Mouse (Mus musculus): ENCODE data around the gene Dlg3.

Dlg3 gene

DNA sequence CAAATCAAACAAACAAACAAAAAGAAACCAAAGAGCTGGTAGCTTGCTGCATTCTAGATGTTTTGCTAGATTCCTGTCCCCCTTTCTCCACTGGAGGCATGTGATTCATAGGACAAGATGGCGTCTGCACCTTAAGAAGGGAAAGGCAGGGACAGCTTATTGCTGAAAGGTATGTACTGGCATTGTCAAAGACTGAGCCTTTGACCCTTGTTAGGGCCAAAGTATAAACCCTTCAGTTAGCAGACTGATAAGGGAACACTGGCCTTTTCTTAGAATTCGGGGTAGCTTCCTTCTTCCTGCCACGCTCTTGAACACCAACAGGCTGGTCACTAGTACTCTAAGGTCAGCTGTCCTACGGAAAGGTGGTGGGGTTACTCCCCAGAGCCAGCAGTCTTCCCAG, 29.8 kb downstream of the Dlg3 start:
- no peak for DNase-seq (ENCODE audit: low spot score in 2 of 2)

DNA sequence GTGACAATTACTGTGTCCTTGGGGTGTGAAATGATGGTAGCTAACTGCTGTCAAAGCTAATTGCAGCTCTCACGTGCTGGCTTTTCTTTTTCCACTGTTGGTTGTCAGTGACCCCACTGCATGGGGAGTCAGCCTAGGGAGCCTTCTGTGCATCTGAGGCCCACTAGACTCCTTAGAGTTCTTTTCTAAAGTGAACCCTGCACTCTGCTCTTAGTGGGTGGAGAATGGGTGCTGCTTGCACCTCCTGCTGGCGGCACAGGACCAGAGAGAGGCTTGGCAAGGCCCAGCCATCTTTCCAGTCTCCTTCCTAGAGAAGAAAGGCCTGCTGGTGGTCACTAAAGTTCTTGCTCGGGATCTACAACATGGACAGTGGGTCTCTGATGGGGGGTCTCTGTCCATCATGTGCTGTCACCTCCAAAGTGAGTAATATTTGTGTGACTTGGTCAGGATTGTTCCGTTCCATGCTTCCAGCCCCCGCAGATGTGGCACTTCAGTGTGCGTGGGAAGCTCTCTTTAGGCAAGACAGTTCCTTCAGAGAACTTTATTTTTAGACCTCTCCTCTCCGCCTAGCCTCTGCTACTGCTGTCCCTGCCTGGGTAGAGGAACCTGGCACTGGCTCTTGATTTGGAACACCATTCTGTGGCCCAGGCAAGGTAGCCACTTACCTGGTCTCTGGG, 30.5 kb downstream of the Dlg3 start:
- no peak for DNase-seq (ENCODE audit: low spot score in 2 of 2)

DNA sequence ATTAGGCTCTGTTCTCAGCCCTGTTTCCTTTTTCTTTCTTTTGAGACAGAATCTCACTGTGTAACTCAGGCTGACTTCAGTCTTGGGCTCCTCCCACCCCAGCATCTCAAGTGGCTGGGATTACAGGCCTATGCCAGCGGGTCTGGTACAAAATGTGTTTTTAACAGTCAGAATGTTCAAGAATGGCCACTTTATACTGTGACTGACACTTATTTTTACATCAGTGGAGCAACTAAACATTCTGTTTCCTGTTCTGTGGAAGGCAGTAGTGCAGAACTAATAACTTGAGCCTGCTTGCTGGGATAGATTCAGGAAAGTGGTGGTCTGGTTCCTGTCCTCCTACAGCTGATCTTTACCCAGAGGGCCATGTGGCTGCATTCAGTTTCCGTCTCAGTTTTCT, 33.1 kb downstream of the Dlg3 start:
- no peak for DNase-seq (ENCODE audit: low spot score in 2 of 2)

GRCm38 (mm10) chrX:100802034-100802433, 34.5 kb downstream of the Dlg3 start:
- no peak for DNase-seq (ENCODE audit: low spot score in 2 of 2)

DNA sequence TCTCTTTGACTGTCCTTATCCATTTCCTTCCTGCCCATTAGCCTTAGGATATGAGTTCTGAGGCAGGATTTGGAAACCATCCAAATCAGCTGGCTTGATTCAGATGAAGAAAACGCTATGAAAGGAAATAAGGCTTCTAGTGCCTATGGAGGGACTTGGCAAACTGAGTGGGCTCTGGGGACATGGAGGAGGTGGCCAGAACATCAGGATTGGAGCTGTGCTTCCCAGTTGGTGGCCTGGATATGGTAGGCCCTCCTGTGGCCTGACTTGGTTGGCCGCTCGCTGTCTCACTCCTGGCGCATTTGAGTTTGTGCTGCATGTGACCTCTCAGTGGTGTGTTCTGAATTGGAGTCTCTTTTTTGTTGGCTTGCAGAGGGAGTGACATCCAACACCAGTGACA, 43.6 kb downstream of the Dlg3 start:
- no peak for DNase-seq (ENCODE audit: low spot score in 2 of 2)

GRCm38 (mm10) chrX:100814139-100814538, 46.6 kb downstream of the Dlg3 start:
- no peak for DNase-seq (ENCODE audit: low spot score in 2 of 2)

DNA sequence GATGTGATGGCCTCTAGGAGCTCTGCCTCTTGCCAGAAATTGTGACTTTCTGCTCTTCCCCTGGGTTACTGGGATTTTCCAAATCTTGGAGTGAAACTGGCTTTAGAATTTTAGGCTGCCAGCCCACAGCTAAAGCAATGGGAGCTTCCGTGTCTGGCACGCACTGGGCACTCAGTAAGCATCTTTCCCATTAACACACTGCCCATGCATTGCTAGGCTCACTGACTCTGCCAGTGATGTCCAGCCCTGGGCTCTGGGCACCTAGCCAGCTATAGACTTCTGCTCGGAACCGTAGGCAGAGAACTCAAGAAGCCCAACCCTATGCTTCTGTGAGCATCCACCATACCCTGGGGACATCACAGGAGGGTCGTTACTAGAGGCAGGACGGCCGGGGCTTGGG, 48.2 kb downstream of the Dlg3 start:
- DNase-seq (ENCODE audit: low spot score in 2 of 2): no peak

GRCm38 (mm10) chrX:100818681-100819080, 51.2 kb downstream of the Dlg3 start:
- no peak for DNase-seq (ENCODE audit: low spot score in 2 of 2)

DNA sequence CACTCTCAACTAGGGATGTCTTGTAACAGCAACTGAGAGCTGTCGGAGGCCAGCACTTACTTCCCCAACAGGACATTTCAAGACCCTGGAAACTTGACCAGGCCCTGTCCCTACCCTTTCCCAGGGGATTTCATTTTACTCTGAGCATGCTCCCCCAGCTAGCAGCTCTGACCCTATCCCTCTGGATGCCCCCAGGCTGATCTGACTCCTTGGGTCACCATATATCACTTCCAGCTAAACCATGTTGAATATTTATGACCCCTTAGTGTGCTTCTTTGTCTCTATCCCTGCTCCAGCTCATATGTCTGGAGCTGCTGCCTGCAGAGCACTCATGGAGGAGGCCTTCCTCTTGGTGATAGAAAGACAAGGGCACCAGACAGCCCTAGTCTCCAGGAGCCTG, 53.6 kb downstream of the Dlg3 start:
- no peak for DNase-seq (ENCODE audit: low spot score in 2 of 2)

- DNase-seq (ENCODE audit: low spot score in 2 of 2): no peak
Observed at GRCm38 (mm10) chrX:100825557-100825956, 58.0 kb downstream of the Dlg3 start.

DNA sequence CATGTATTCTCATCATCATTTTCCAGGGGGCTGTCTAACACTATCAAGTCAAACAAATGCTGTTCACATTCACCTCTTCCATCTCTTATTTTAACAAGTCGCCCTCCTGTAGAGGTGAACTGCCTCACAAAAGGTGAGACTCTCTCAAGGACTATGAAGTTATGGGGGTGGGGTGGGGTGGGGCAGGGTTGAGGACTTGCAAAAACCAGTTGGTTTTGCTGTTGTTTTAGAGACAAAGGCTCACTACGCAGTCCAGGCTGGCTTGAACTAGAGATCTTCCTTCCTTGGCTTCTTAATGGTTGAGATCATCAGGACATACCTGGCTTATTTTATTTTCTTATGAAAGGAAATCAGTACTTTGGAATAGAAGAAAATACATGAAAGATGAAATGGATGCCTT, 65.3 kb downstream of the Dlg3 start:
- no peak for DNase-seq (ENCODE audit: low spot score in 2 of 2)

DNA sequence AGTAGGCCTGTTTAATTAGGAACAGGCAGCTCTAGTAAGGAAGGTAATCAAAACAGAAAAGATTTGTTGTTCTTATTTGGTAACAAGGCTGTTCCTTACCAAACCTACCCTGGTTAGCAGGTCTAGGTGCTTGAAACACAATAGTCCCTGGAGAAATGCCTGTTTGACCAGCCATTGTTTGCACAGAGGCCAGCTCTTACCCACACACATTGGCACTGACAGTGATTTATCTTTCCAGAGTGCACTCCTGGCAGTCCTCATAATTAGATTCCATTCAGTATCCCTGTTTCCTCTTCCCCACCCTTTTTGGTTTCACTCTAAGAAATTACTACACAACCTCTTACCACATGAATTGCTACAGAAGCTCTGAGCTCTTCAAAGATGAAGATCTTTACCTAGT, 71.7 kb downstream of the Dlg3 start:
- DNase-seq (ENCODE audit: low spot score in 2 of 2): no peak

All from spleen, postnatal 36 days (tissue).